Mouse (Mus musculus): Measurements from ENCODE around the gene Thumpd1.
A peak's percentile ranks its signal among the peaks of the same experiment; 100 is the strongest.
"Not testable (repeated sequence)": the region's sequence is repeated elsewhere in the genome, so short reads cannot be mapped to it uniquely, and the experiment has no call there.

The Thumpd1 gene

GRCm38 (mm10) chr7:119720253-119720946, at the start of gene Thumpd1:
Gene Thumpd1, minus strand, starts transcription at chr7:119720798.
- DNase-seq (ENCODE audit: low read depth, low spot score), result peak; percentile 96

GRCm38 (mm10) chr7:119769895-119770294, 49.3 kb upstream of the Thumpd1 start:
- DNase-seq (ENCODE audit: low read depth, low spot score), result no peak

DNA sequence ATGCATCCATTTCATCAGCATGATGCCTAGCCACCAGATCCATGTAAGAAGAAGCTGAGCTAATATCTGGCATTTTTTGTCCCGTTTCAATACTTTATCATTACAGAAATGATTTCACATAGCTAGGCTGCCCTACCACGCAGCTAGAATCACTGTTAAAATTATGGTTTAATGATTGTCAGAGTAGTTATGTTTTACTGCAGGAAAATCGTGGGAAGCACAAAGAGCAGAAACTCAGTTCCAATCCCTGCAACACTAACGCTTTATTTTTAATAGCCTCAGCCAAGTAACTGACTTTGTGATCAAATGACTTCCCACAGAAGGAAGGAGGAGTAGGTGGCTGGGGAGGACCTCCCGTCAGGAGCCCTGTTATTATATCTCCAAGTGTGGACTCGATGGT, 46.4 kb upstream of the Thumpd1 start:
- DNase-seq (ENCODE audit: low read depth, low spot score), result no peak

- no peak for DNase-seq (ENCODE audit: low read depth, low spot score)
These were observed 43.8 kb upstream of the Thumpd1 start for GRCm38 (mm10) chr7:119764377-119764776.

- no peak for DNase-seq (ENCODE audit: low read depth, low spot score)
These were observed 41.6 kb upstream of the Thumpd1 start for GRCm38 (mm10) chr7:119762166-119762697.

GRCm38 (mm10) chr7:119760527-119760951, 39.9 kb upstream of the Thumpd1 start, which contains the start of gene Acsm3:
Gene Acsm3, plus strand, starts transcription at chr7:119760923.
- no peak for DNase-seq (ENCODE audit: low read depth, low spot score)

DNA sequence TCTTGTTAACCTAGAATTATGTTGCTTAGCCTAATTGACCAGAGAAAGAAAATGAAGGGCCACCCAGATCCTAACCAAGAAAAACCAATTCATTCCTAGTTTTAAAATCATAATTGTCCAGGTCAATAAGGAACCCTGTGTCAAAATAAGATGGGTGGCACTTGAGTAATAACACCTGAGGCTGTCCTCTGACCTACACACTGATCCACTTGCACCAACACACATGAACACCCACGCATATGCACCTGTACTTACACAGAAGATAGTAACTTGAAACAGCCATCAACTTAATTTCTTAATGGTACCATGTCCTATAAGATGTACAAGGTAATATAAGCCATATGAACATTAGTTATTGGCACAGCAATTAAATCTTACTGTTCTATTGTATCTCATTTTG, 33.1 kb upstream of the Thumpd1 start:
- no peak for DNase-seq (ENCODE audit: low read depth, low spot score)

DNA sequence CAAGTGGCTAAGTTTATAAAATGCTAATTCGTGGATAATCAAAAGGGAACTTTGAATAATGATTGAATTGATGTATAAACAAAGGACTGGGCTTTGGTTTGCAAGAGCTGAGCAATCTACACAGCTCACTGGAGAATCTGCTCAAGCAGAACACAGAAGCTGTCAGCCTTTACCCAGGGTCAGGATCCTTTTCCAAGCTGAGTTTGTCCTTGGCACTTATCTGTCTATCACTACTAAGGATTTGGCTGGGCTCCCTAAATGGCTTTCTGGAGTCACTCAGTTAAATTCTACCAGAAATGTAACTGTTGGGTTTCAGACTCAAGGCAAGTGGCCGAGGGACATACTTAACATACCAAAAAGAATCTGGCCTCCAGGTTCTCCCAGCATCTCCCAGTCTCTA, 29.3 kb upstream of the Thumpd1 start:
- DNase-seq (ENCODE audit: low read depth, low spot score), result no peak

GRCm38 (mm10) chr7:119748761-119749160, 28.2 kb upstream of the Thumpd1 start:
- no peak for DNase-seq (ENCODE audit: low read depth, low spot score)

DNA sequence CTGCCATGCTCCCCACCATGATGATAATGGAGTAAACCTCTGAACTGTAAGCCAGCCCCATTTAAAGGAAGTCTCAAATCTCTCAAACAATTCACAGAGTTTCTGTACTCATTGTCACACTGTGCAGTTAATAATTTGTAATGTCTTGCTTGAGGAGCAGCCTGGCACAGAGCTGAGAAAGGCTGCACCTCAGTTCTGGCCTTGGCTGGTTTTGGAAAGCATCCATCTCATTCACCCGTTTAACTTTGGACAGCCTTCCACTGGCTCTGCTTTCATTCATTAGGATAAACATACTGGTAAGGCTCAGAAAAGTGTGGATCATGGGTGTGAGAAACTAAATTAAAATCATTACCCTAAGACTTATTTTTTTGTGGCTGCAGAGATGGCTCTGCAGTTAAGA, 25.3 kb upstream of the Thumpd1 start:
- DNase-seq (ENCODE audit: low read depth, low spot score), result no peak

DNA sequence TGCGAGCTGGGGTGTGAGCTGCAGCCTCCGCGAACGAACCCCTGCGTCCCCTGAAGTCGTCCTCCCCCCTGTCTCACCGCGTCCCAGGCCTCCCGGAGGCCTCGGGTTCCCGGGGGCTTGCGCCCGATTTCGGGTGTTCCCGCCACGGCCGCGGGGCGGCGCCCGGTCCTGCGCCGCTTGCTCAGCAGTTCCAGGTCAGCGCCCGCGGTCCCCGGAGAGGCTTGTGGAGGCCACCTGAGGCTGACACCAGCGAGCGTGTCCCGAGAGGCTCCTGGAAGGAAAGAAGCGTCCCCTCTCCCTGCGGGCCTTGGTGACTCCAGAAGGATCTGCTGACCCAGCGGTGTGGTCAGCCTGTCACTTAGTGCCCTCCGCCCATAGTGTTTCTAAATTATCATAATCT, 23.7 kb upstream of the Thumpd1 start:
- peak; percentile 79 for DNase-seq (ENCODE audit: low read depth, low spot score)

DNA sequence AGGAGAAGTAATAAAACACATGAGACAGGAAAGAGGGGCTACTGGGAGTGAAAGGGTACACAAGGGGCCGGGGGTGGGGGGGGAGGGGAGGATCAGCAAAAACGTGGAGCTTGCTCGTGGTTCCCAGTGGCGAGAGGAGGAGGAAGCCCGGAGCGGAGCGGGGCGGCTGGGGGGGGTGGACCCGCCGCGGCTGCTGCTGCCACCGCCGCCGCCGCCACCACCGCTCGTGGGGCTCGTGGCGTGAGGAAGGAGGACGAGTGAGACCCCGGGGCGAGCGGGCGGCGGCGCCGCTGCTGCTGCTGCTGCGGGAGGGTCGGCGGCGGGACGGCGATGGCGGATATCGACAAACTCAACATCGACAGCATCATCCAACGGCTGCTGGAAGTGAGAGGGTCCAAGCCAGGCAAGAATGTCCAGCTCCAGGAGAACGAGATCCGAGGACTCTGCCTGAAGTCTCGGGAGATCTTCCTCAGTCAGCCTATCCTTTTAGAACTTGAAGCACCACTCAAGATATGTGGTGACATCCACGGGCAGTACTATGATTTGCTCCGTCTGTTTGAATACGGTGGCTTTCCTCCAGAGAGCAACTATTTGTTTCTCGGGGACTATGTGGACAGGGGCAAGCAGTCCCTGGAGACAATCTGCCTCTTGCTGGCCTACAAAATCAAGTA, 19.3 kb upstream of the Thumpd1 start:
- DNase-seq (ENCODE audit: low read depth, low spot score), result not testable (repeated sequence)

DNA sequence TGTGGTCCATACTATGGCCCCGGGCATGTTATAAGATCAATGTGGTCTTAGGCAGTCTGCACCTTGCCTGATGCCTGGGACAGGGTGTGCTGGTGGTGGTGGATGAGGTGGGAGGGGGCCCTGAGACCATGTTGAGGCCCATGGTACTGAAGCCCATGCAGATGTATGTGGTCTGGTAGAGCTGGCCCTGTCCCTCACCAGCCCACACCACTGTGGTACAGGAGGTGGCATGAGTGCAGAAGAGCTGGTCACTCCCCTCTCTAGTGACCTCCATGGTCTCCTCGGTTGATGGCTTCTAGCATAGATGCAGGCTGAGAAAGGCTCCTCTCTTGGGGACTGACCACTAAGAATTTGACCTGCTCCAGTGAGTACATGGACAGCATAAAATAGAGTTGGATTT, 18.3 kb upstream of the Thumpd1 start:
- DNase-seq (ENCODE audit: low read depth, low spot score), result no peak

DNA sequence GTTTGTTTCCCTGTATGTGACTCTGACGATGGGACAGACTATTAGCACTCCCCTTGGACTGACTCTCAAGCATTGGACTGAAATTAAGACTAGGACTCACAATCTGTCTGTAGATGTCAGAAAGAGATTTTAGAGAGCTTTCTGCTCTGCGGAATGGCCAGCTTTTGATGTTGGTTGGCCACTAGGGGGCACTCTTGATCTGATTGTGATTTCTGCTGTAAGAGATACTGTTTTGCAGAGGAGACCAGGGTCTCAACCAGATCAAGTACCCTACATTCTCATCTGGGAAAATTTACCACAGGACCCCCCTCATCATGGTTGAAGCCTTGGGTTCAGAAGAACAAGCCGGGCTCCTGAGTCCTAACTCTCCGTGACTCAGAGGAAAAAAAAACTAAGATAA, 10.7 kb upstream of the Thumpd1 start:
- peak; percentile 58 for DNase-seq (ENCODE audit: low read depth, low spot score)

DNA sequence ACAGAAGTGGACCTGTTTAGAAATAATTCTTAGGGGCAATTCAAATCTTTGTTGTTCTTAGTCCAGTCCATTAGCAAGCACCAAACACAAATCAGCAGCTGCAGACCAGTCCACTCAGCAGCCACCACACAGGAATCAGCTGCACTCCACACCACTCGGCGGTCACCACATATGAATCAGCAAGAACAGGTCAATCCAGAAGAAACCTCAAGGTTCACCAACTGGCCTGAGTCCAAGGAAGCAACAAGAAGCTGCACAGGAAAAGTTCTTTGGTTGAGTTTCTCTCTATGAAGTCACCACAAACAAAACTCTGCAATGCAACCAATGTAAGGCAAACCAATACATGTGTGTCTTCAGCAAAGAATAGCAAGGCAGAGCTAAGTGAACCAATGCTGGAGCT, 7.0 kb upstream of the Thumpd1 start:
- DNase-seq (ENCODE audit: low read depth, low spot score), result no peak

GRCm38 (mm10) chr7:119720947-119721310, 331 bp upstream of the Thumpd1 start:
- DNase-seq (ENCODE audit: low read depth, low spot score), result no peak

GRCm38 (mm10) chr7:119714111-119714510, 6.5 kb downstream of the Thumpd1 start:
- no peak for DNase-seq (ENCODE audit: low read depth, low spot score)

- DNase-seq (ENCODE audit: low read depth, low spot score), result no peak
These were observed 25.7 kb downstream of the Thumpd1 start for GRCm38 (mm10) chr7:119694926-119695325.

DNA sequence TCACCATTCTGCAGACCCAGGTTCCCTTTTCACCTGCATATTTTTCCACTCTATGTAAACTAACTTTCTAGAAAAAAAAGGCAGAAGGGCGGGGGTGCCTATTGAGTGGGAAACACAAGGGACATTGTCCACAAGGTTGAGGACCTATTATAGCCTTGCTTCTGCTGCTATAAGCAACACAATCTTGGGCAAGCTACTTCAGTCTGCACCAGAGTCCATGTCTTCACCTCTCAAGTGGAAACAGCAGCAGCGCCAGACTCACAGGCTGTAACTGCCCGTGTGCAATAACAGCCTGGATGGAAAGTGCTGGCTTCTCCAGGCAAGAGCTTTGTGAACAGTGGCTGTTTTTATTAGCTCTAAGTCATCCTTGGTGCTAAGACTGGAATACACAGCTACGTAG, 28.3 kb downstream of the Thumpd1 start:
- DNase-seq (ENCODE audit: low read depth, low spot score), result no peak

- no peak for DNase-seq (ENCODE audit: low read depth, low spot score)
These were observed 30.9 kb downstream of the Thumpd1 start, which contains the start of gene Acsm4 for GRCm38 (mm10) chr7:119689726-119690125. Gene Acsm4, plus strand, starts transcription at chr7:119690026.

GRCm38 (mm10) chr7:119682699-119683098, 37.9 kb downstream of the Thumpd1 start:
- no peak for DNase-seq (ENCODE audit: low read depth, low spot score)

DNA sequence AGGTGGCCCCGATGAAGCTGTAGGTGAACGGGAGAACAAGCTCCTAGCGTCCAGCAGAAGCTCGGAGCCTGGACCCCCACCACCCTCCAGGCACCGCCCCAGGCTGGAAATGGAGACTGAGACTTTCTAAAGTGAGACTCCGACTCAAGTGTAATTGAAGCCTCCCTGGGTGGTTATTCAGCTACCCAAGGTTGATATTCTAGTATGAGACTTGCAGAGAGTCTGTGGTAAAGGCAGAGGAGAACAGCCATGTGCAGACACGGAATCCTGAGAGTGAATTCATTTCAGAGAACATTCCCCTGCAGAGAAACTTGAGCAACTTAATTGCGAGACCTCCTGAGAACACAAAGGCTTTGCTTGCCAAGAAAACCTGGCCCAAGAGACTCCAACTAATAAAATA, 40.5 kb downstream of the Thumpd1 start:
- DNase-seq (ENCODE audit: low read depth, low spot score), result no peak

DNA sequence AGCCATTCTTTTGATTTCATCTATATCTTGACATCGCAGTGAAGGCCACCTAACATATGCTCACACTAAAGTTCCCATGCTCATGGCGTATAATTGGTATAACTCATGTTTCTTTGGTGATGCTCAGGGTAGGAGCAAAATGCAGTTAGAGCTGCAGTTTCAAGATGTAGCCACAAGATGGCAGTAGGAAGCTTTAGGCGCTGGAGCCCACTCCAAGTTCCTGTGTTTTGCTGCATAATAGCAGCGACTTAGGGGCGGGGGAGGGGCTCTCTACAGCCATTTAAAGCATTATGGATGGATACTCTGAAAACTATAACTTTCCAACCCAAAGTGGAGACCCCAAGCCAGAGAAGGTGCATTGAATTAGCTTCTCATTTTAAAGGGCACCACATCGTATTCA, 47.1 kb downstream of the Thumpd1 start:
- DNase-seq (ENCODE audit: low read depth, low spot score), result peak; percentile 71
